Mouse (Mus musculus) layer of hippocampus, adult 9-11 months (tissue): ENCODE measurements around the gene Rrp9.
"Not testable (repeated sequence)": the region's sequence is repeated elsewhere in the genome, so short reads cannot be mapped to it uniquely, and the experiment has no call there.

ENCODE experiments used
- DNase-seq: peaks from one replicate; pipeline ENCODE4 v3.0.0; 2022

Rrp9 gene

GRCm38 (mm10) chr9:106476002-106476923, 500 bp downstream of the Rrp9 start:
- DNase-seq: peak; percentile 38

DNA sequence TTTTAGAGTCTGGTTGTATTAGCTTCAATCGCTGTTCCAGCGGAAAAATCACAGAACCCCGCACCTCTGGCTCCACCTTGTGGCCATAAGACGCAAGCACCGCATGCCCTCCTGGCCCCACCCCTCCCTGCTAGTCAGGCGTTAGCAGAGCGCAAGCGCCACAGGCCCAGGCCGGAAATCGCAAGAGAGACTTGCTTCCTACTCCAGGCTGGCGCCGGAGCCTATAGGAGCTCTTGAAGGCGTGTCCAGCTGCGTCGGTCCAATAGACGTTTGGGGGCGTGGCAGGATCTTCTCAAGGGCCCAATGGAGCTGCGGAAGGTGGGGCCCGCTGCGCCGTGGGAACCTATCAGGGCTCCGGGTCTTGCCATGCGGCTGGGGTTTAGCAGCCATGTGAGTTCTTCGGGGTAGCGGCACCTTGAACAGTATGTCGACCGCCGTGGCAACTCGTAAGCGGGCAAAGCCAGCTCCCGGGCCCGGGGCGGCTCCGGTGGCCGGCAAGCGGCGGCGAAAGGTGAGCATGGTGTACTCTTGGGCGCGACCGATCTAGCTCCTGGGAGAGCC, 1.2 kb downstream of the Rrp9 start, which contains the start of gene Parp3:
Gene Parp3 (minus strand): TSS at position 26 of the 561 bp plus-strand sequence.
- peak; percentile 100 for DNase-seq

DNA sequence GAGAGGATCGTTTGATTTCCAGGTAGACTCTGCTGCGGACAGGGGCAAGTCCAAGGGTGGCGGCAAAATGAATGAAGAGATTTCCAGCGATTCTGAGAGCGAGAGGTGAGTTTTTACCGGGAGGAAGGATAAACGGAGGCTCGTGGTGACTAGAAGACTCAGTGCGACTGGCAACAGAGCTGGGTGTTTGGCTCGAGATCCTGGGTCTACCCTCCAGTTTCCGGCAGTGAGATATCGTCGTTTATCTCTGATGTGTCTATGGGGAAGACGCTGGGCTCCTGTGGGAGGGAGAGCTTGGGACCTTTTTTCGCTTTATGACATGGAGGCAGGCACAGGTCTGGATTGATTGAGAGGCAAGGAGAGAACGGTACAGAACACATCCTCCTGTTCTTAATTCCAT, 1.9 kb downstream of the Rrp9 start:
- DNase-seq: no peak

DNA sequence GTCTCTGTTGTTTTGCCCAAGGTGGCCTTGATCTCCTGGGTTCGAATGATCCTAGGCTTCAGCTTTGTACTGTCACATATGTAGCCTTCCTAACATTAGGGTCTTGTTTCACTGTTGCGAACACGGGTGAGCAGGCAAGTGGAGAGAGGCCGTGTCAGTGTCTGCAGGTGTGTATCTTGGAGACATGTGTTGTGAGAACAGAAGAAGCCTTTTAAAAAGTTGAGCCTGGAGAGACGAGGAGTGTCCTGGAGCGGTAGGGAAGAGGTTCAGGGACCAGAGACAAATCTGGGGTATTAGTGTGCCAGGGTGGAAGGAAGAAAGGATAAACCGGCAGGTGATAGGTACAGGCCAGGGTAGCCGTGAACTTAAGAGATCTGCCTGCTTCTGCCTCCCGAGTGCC, 2.3 kb downstream of the Rrp9 start:
- DNase-seq: no peak

- DNase-seq: no peak
Observed at GRCm38 (mm10) chr9:106480541-106480940, 4.8 kb downstream of the Rrp9 start.

GRCm38 (mm10) chr9:106481075-106481474, 5.3 kb downstream of the Rrp9 start:
- DNase-seq: no peak

DNA sequence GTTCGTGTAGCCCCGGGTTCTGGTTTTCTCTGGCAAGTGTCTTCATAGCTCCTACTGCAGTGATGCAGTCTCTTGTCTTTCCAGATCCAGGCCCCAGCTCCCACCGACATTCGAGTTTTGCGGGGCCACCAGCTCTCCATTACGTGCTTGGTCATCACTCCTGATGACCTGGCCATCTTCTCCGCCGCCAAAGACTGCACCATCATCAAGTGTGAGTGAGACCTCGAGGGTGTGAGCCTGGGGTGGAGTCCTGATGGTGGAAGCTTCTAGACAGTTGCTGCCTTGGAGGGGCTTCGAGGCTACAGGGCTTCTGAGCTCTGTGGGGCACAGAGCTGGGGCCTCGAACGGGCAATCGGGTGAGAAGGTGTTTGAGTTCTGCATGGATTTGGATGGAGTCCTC, 5.9 kb downstream of the Rrp9 start:
- DNase-seq: no peak

GRCm38 (mm10) chr9:106482578-106483115, 6.9 kb downstream of the Rrp9 start:
- DNase-seq: no peak

GRCm38 (mm10) chr9:106483136-106483535, 7.4 kb downstream of the Rrp9 start:
- DNase-seq: no peak

GRCm38 (mm10) chr9:106483606-106484005, 7.8 kb downstream of the Rrp9 start:
- DNase-seq: no peak

GRCm38 (mm10) chr9:106485076-106485475, 9.3 kb downstream of the Rrp9 start:
- DNase-seq: no peak

DNA sequence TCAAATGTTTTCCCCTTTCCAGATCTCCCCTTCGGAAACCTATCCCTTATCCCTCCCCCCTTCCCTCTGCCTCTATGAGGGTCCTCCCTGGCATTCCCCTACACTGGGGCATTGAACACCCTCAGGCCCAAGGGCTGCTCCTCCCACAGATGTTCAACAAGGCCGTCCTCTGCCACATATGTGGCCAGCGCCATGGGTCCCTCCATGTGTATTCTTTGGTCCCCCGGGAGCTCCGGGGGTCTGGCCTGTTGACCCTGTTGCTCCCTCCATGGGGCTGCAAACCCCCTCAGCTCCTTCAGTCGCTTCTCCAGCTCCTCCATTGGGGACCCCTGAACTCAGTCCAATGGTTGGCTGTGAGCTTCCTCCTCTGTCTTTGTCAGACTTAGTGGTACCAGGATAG, 11.8 kb downstream of the Rrp9 start:
- not testable (repeated sequence) for DNase-seq

- DNase-seq: no peak
Observed at GRCm38 (mm10) chr9:106499667-106500066, 23.9 kb downstream of the Rrp9 start, which contains the start of gene Iqcf1. TSS of gene Iqcf1 (plus strand) at chr9:106499967.

GRCm38 (mm10) chr9:106501846-106502245, 26.1 kb downstream of the Rrp9 start:
- no peak for DNase-seq

GRCm38 (mm10) chr9:106504246-106504645, 28.5 kb downstream of the Rrp9 start:
- DNase-seq: no peak

DNA sequence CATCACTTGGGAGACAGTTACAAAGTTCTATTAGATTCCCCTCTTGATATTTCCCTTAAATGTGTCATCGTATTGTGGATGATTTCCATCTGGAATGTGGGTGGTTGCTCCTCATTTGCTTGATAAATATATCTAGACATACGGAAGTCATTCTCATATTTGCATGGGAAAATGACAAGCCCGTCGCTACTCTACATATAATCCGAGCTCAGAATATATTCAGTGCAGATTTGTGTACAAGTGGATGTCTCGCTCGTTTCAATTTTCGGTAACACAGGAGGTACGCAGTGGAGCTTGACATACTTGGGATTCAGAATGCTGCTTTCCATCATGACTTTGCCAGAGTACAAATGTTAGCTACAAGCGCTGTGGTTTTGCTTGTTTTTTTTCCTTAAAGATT, 33.6 kb downstream of the Rrp9 start:
- DNase-seq: peak; percentile 67

GRCm38 (mm10) chr9:106512729-106513450, 37.1 kb downstream of the Rrp9 start:
- peak; percentile 12 for DNase-seq

GRCm38 (mm10) chr9:106513566-106513965, 37.8 kb downstream of the Rrp9 start:
- no peak for DNase-seq

GRCm38 (mm10) chr9:106514273-106514672, 38.5 kb downstream of the Rrp9 start, which contains the start of gene Iqcf5:
TSS of gene Iqcf5 (plus strand) at chr9:106514573.
- no peak for DNase-seq

- DNase-seq: no peak
Observed at GRCm38 (mm10) chr9:106519433-106519832, 43.7 kb downstream of the Rrp9 start.

GRCm38 (mm10) chr9:106519909-106520308, 44.1 kb downstream of the Rrp9 start:
- no peak for DNase-seq

DNA sequence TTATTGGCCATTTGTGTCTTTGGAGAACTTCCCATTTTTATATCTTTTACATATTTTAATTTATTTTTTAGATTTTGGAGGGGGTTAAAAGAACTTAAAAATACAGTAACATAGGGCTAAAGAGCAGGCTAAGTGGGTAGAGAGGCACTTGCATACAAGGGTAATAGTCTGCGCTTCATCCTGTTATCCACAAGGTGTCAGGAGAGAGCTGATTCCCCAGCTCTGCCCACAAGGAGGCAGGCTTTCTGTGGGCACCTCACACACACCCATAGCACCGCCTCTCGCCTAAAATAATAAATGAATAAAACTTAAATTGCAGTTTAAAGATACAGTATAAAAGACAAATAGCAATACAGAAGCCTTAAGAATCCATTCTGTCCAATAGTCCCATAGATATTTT, 56.1 kb downstream of the Rrp9 start:
- peak; percentile 28 for DNase-seq

- no peak for DNase-seq
Observed at GRCm38 (mm10) chr9:106534296-106534695, 58.5 kb downstream of the Rrp9 start.
